Comparison of ENCODE assay signal across 32 mouse cellular contexts in the genomic region with DNA sequence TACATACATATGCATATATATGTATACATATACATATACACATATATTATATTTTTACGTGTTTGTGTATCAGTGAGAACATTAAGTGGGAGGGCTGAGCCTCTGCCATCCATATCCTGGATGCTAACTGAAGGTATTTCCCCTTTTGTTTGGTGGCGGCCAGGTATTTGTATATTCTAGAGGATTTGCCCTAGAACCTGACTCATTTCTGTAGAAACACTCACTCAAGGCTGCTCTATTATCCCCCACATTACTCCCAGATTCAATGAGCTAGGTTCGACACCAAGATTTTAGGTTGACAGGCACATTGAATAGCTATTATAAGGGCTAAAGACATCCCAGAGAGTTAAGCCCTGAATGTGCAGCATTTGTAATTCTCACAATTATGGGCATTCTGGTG. TPM values are rescaled to one million over a fixed set of nuclear protein-coding genes. Genes with fewer than 3 reads are reported as not detected.
"Had no signal": no experiment of that assay in that cellular context is flagged by ENCODE, and none has a peak within 500 bp of the region (broad histone marks: within the 10 kb centered on the region; RNA-seq: fewer than 3 reads in every experiment).

No protein-coding gene starts in this region.

- ATAC-seq: hindbrain, embryonic 16.5 days; intestine, embryonic 16.5 days had no signal

- DNase-seq: gastrocnemius, postnatal 14 days; gastrocnemius, postnatal 36 days; heart, postnatal 4 days; kidney, adult 11 months; kidney, adult 8-10 months; kidney, postnatal 14 days; kidney, postnatal 36 days; liver; liver, embryonic 13.5 days had no signal

RNA-seq across cellular contexts. Expression of a gene that starts 12.0 kb away (rescaled TPM):
- total RNA-seq: gastrocnemius, adult 18-20 months; gastrocnemius, adult 8-10 months; gastrocnemius, postnatal 14 days; gastrocnemius, postnatal 36 days; heart, adult 2 months; heart, postnatal 4 days; layer of hippocampus, adult 2 months; layer of hippocampus, postnatal 10 days; layer of hippocampus, postnatal 25 days; left cerebral cortex, adult 2 months; left cerebral cortex, postnatal 14 days; left cerebral cortex, postnatal 36 days had no signal
- polyA plus RNA-seq: heart, embryonic 11.5 days; heart, embryonic 13.5 days; hindbrain, embryonic 10.5 days; hindbrain, embryonic 12.5 days; hindbrain, embryonic 14.5 days; hindbrain, embryonic 16.5 days; kidney, embryonic 15.5 days; kidney, postnatal 0 days; limb, embryonic 10.5 days; limb, embryonic 12.5 days; limb, embryonic 14.5 days; liver, embryonic 11.5 days; liver, embryonic 13.5 days; liver, embryonic 15.5 days had no signal

RNA-seq across cellular contexts. Expression of a gene that starts 37.4 kb away (rescaled TPM):
- polyA plus RNA-seq: hindbrain, embryonic 10.5 days; liver, embryonic 13.5 days had no signal
